7 mouse cellular contexts compared by ENCODE assay signal in genomic region chr4:88867926-88868911, GRCm38 (mm10). TPM values are rescaled to one million over a fixed set of nuclear protein-coding genes. Genes with fewer than 3 reads are reported as not detected.
DNase-seq lines count a peak whose midpoint lies in the region; ATAC-seq and TF ChIP-seq lines count a peak whose summit lies in the region.

No protein-coding gene starts in this region.

- dilution Hi-C loops in CH12.LX (cut with MboI; ENCODE audit: extremely low pct_ligation_motif_present, extremely low pct_unique_long_range_greater_than_20kb, low sequenced_read_pairs) = no loop called here

- no peaks in the 10 kb centered on the region for H3K36me3 ChIP-seq in CH12.LX (replicated peaks in 1 of 2; ENCODE audit: control insufficient read depth in 1 of 2, insufficient read depth in 1 of 2, low read length in 1 of 2)
- H3K36me3 ChIP-seq in heart, embryonic 11.5 days (ENCODE audit: control insufficient read depth, insufficient read depth, low read length) = no peaks in the 10 kb centered on the region
- H3K36me3 ChIP-seq in small intestine, adult 2 months (ENCODE audit: control insufficient read depth, insufficient read depth, low read length) = no peaks in the 10 kb centered on the region

- peak; percentile 65 to 70 for DNase-seq in B cell, adult 2 months
- DNase-seq in CH12.LX (ENCODE audit: extremely low read depth) = peak; percentile 57
- DNase-seq in embryo, embryonic 10.5 days (ENCODE audit: low spot score) = peak; percentile 66
- peak; percentile 15 to 42 for DNase-seq in kidney, postnatal 25 days

- no peak; the same call in 1 of the 2 replicates for TF ChIP-seq POLR2A in CH12.LX (IDR thresholded peaks at IDR 0.05; ENCODE audit: low read depth, low read length)
- TF ChIP-seq POLR2A in small intestine, adult 2 months (IDR thresholded peaks at IDR 0.05; ENCODE audit: low read depth, low read length) = no peak

- peaks cover 0 to 36% of the 10 kb centered on the region in 2 experiments; a peak in 2 of 4 replicates for H3K4me1 ChIP-seq in CH12.LX (ENCODE audit: control insufficient read depth in 1 of 2, insufficient read depth in 2 of 2)
- no peaks in the 10 kb centered on the region for H3K4me1 ChIP-seq in heart, embryonic 11.5 days (ENCODE audit: control insufficient read depth, insufficient read depth, low read length)
- no peaks in the 10 kb centered on the region for H3K4me1 ChIP-seq in small intestine, adult 2 months (ENCODE audit: control insufficient read depth, insufficient read depth, insufficient read length, low read length)

- WGBS in heart, embryonic 11.5 days (ENCODE audit: insufficient replicate concordance) = 7% methylated on average over 31 of the region's 31 CpGs
- WGBS in small intestine, adult 2 months = 4% methylated on average over 31 of the region's 31 CpGs

- peak; percentile 55; the same call in 1 of the 2 replicates for ATAC-seq in heart, embryonic 11.5 days (replicated peaks; ENCODE audit: insufficient number of reproducible peaks, low FRiP score, low TSS enrichment)
- peak; percentile 25 for ATAC-seq in megakaryocyte, adult 5-6 weeks (ENCODE audit: poor library complexity, severe bottlenecking)

- H3K9me3 ChIP-seq in CH12.LX (replicated peaks; ENCODE audit: low read length) = peaks cover 2% of the 10 kb centered on the region
- H3K9me3 ChIP-seq in heart, embryonic 11.5 days (replicated peaks; ENCODE audit: control insufficient read depth, low read length) = no peaks in the 10 kb centered on the region

- H3K4me3 ChIP-seq in CH12.LX (replicated peaks in 1 of 3; ENCODE audit: low read depth in 2 of 3, low read length in 2 of 3, poor library complexity in 1 of 3) = peak overlapping the region; percentile 57 to 65 (median 64)
- H3K4me3 ChIP-seq in heart, embryonic 11.5 days (ENCODE audit: low read depth, low read length) = peak overlapping the region; percentile 62
- H3K4me3 ChIP-seq in small intestine, adult 2 months (ENCODE audit: low read depth, low read length) = peak overlapping the region; percentile 61

- H3K27me3 ChIP-seq in CH12.LX (replicated peaks) = peaks cover 24% of the 10 kb centered on the region
- H3K27me3 ChIP-seq in heart, embryonic 11.5 days (ENCODE audit: control insufficient read depth, insufficient read depth, low read length) = peaks cover 8% of the 10 kb centered on the region; the same call in 1 of the 2 replicates
- no peaks in the 10 kb centered on the region for H3K27me3 ChIP-seq in small intestine, adult 2 months (ENCODE audit: control insufficient read depth, insufficient read depth, low read length)

- no peak for TF ChIP-seq CTCF in CH12.LX (conservative IDR thresholded peaks at IDR 0.05 in 1 of 2, IDR thresholded peaks at IDR 0.05 in 1 of 2; ENCODE audit: low read depth in 2 of 2, low read length in 2 of 2)
- no peak for TF ChIP-seq CTCF in small intestine, adult 2 months (IDR thresholded peaks at IDR 0.05; ENCODE audit: extremely low read depth, insufficient read length, insufficient replicate concordance, low read depth, low read length)

- H3K9ac ChIP-seq in CH12.LX (ENCODE audit: insufficient read depth, low read depth) = peak overlapping the region; percentile 41
- peak overlapping the region; percentile 73 for H3K9ac ChIP-seq in heart, embryonic 11.5 days (ENCODE audit: low read depth, low read length)

- TF ChIP-seq RAD21 in CH12.LX (IDR thresholded peaks at IDR 0.05; ENCODE audit: low read depth, low read length) = no peak

- in situ Hi-C loops in CH12.LX (cut with MboI; ENCODE audit: low pct_ligation_motif_present, low pct_unique_long_range_greater_than_20kb, low sequenced_read_pairs) = no loop called here

- H3K79me2 ChIP-seq in CH12.LX (replicated peaks; ENCODE audit: control insufficient read depth, extremely low read depth, insufficient read depth, poor library complexity, severe bottlenecking) = no peaks in the 10 kb centered on the region

- TF ChIP-seq EP300 in CH12.LX (IDR thresholded peaks at IDR 0.05; ENCODE audit: low read length) = no peak

- H3K27ac ChIP-seq in CH12.LX (ENCODE audit: insufficient read depth, low read depth) = no peak overlapping the region
- no peak overlapping the region for H3K27ac ChIP-seq in heart, embryonic 11.5 days (ENCODE audit: low read depth, low read length)
- no peak overlapping the region for H3K27ac ChIP-seq in small intestine, adult 2 months (ENCODE audit: insufficient read depth, low read depth, low read length)

- peak overlapping the region; percentile 86 for H3K4me2 ChIP-seq in CH12.LX (ENCODE audit: insufficient read depth, low read depth, poor library complexity, severe bottlenecking)
- H3K4me2 ChIP-seq in heart, embryonic 11.5 days = peak overlapping the region; percentile 93

TF ChIP-seq in CH12.LX, 34 proteins besides CTCF, POLR2A, EP300 and RAD21:
- TF ChIP-seq ELF1 (IDR thresholded peaks at IDR 0.05; ENCODE audit: low read depth, low read length) = 0 out of 2 replicates have a peak, but pooled peaks have one; percentile 10
- no peak; the same call in none of the 2 replicates for TF ChIP-seq MXI1 (IDR thresholded peaks at IDR 0.05; ENCODE audit: low read depth, low read length)
- peak; percentile 40; the same call in 1 of the 2 replicates for TF ChIP-seq IRF4 (IDR thresholded peaks at IDR 0.05; ENCODE audit: low read depth, low read length)
- no peak for TF ChIP-seq JUN (IDR thresholded peaks at IDR 0.05; ENCODE audit: insufficient read depth, low read depth, low read length)
- TF ChIP-seq SIN3A (IDR thresholded peaks at IDR 0.05; ENCODE audit: low read length) = 0 out of 2 replicates have a peak, but pooled peaks have one; percentile 48
- peak; percentile 73 for TF ChIP-seq BHLHE40 (IDR thresholded peaks at IDR 0.05; ENCODE audit: low read depth, low read length)
- no peak for TF ChIP-seq JUND (conservative IDR thresholded peaks at IDR 0.05; ENCODE audit: low read depth, low read length)
- TF ChIP-seq ZKSCAN1 (IDR thresholded peaks at IDR 0.05; ENCODE audit: borderline replicate concordance, low read depth, low read length) = no peak
- TF ChIP-seq SMC3 (IDR thresholded peaks at IDR 0.05; ENCODE audit: low read depth, low read length) = no peak
- TF ChIP-seq NRF1 (IDR thresholded peaks at IDR 0.05; ENCODE audit: low read depth, low read length) = no peak
- no peak for TF ChIP-seq PAX5 (IDR thresholded peaks at IDR 0.05; ENCODE audit: low read length)
- no peak for TF ChIP-seq CHD2 (IDR thresholded peaks at IDR 0.05; ENCODE audit: low read length)
- TF ChIP-seq HCFC1 (IDR thresholded peaks at IDR 0.05; ENCODE audit: low read depth, low read length) = no peak
- TF ChIP-seq USF2 (conservative IDR thresholded peaks at IDR 0.05; ENCODE audit: low read depth, low read length) = no peak
- TF ChIP-seq ZMIZ1 (IDR thresholded peaks at IDR 0.05; ENCODE audit: low read depth, low read length) = no peak
- no peak for TF ChIP-seq CHD1 (IDR thresholded peaks at IDR 0.05; ENCODE audit: low read depth, low read length)
- no peak for TF ChIP-seq NELFE (IDR thresholded peaks at IDR 0.05; ENCODE audit: low read depth, low read length)
- TF ChIP-seq TCF12 (IDR thresholded peaks at IDR 0.05; ENCODE audit: low read depth, low read length) = peak; percentile 20; the same call in 1 of the 2 replicates
- no peak for TF ChIP-seq POLR2AphosphoS2 (IDR thresholded peaks at IDR 0.05; ENCODE audit: low read depth, low read length)
- TF ChIP-seq ZC3H11A (IDR thresholded peaks at IDR 0.05; ENCODE audit: low read depth, low read length) = no peak
- no peak for TF ChIP-seq KAT2A (IDR thresholded peaks at IDR 0.05; ENCODE audit: insufficient replicate concordance, low read length)
- TF ChIP-seq MAZ (IDR thresholded peaks at IDR 0.05; ENCODE audit: low read depth, low read length) = no peak

RNA-seq across cellular contexts. Expression of gene Ifne, which starts 11.8 kb away (rescaled TPM):
- total RNA-seq in CH12.LX (2012; rRNA removed) = not detected in 2 replicates
- not detected in 2 replicates for total RNA-seq in CH12.LX (2014; rRNA removed)
- polyA plus RNA-seq in CH12.LX (2012; ENCODE audit: insufficient read length, low read depth) = not detected in 2 replicates
- not detected in 2 replicates for polyA plus RNA-seq in heart, embryonic 11.5 days (2014; fragmentation: Nextera tagmentation; extraction: Ambion mirVana)
- total RNA-seq in megakaryocyte, adult 5-6 weeks (2015) = not detected in 2 replicates
- not detected in 2 replicates for total RNA-seq in megakaryocyte, adult 5-6 weeks (2017)
- polyA plus RNA-seq in small intestine, adult 2 months (2012; rRNA removed) = 0.42 TPM in 1 of 2 replicates, not detected in the other

RNA-seq across cellular contexts. Expression of gene Ifna1, which starts 18.3 kb away (rescaled TPM):
- total RNA-seq in CH12.LX (2012; rRNA removed) = not detected in 2 replicates
- total RNA-seq in CH12.LX (2014; rRNA removed) = not detected in 2 replicates
- polyA plus RNA-seq in CH12.LX (2012; ENCODE audit: insufficient read length, low read depth) = not detected in 2 replicates
- not detected in 2 replicates for polyA plus RNA-seq in heart, embryonic 11.5 days (2014; fragmentation: Nextera tagmentation; extraction: Ambion mirVana)
- not detected in 2 replicates for total RNA-seq in megakaryocyte, adult 5-6 weeks (2015)
- not detected in 2 replicates for total RNA-seq in megakaryocyte, adult 5-6 weeks (2017)
- polyA plus RNA-seq in small intestine, adult 2 months (2012; rRNA removed) = not detected in 2 replicates

RNA-seq across cellular contexts. Expression of gene Ifna4, which starts 26.6 kb away (rescaled TPM):
- total RNA-seq in CH12.LX (2012; rRNA removed) = not detected in 2 replicates
- total RNA-seq in CH12.LX (2014; rRNA removed) = not detected in 2 replicates
- polyA plus RNA-seq in CH12.LX (2012; ENCODE audit: insufficient read length, low read depth) = not detected in 2 replicates
- not detected in 2 replicates for polyA plus RNA-seq in heart, embryonic 11.5 days (2014; fragmentation: Nextera tagmentation; extraction: Ambion mirVana)
- not detected in 2 replicates for total RNA-seq in megakaryocyte, adult 5-6 weeks (2015)
- not detected in 2 replicates for total RNA-seq in megakaryocyte, adult 5-6 weeks (2017)
- not detected in 2 replicates for polyA plus RNA-seq in small intestine, adult 2 months (2012; rRNA removed)

RNA-seq across cellular contexts. Expression of gene Ifna5, which starts 32.9 kb away (rescaled TPM):
- not detected in 2 replicates for total RNA-seq in CH12.LX (2012; rRNA removed)
- total RNA-seq in CH12.LX (2014; rRNA removed) = not detected in 2 replicates
- not detected in 2 replicates for polyA plus RNA-seq in CH12.LX (2012; ENCODE audit: insufficient read length, low read depth)
- not detected in 2 replicates for polyA plus RNA-seq in heart, embryonic 11.5 days (2014; fragmentation: Nextera tagmentation; extraction: Ambion mirVana)
- total RNA-seq in megakaryocyte, adult 5-6 weeks (2015) = not detected in 2 replicates
- total RNA-seq in megakaryocyte, adult 5-6 weeks (2017) = not detected in 2 replicates
- not detected in 2 replicates for polyA plus RNA-seq in small intestine, adult 2 months (2012; rRNA removed)

RNA-seq across cellular contexts. Expression of gene Ifna6, which starts 41.0 kb away (rescaled TPM):
- total RNA-seq in CH12.LX (2012; rRNA removed) (not detected in 2 replicates), CH12.LX (2014; rRNA removed) (not detected in 2 replicates)
- not detected in 2 replicates for polyA plus RNA-seq in CH12.LX (2012; ENCODE audit: insufficient read length, low read depth)
- not detected in 2 replicates for polyA plus RNA-seq in heart, embryonic 11.5 days (2014; fragmentation: Nextera tagmentation; extraction: Ambion mirVana)
- not detected in 2 replicates for total RNA-seq in megakaryocyte, adult 5-6 weeks (2015)
- total RNA-seq in megakaryocyte, adult 5-6 weeks (2017) = not detected in 2 replicates
- not detected in 2 replicates for polyA plus RNA-seq in small intestine, adult 2 months (2012; rRNA removed)
